Mouse (Mus musculus) small intestine, adult 2 months (tissue): ENCODE data around the gene Cox10. TPM values are rescaled to one million over a fixed set of nuclear protein-coding genes. Genes with fewer than 3 reads are reported as not detected.

Experiments used
- H3K27ac ChIP-seq: fragments of 200-500 bp; 2 replicates; pipeline ENCODE4 v1.5.1; 2012; ENCODE audit warnings: low read depth, low read length, control low read depth, inconsistent platforms; ENCODE audit not compliant: insufficient read depth
- H3K27me3 ChIP-seq: fragments of 200-500 bp; 2 replicates; pipeline ENCODE4 v1.6.1; 2012; ENCODE audit warnings: mild to moderate bottlenecking, moderate library complexity, low read length, inconsistent platforms; ENCODE audit not compliant: control insufficient read depth, insufficient read depth
- H3K36me3 ChIP-seq: fragments of 200-500 bp; 2 replicates; pipeline ENCODE4 v1.6.1; 2012; ENCODE audit warnings: mild to moderate bottlenecking, low read length, control low read depth, inconsistent platforms; ENCODE audit not compliant: control insufficient read depth, insufficient read depth
- H3K4me1 ChIP-seq: fragments of 200-500 bp; 2 replicates; pipeline ENCODE4 v1.6.1; 2012; ENCODE audit warnings: low read length, inconsistent platforms, mixed read lengths; ENCODE audit not compliant: control insufficient read depth, insufficient read depth, insufficient read length
- H3K4me3 ChIP-seq: fragments of 200-500 bp; 2 replicates; pipeline ENCODE4 v1.5.1; 2012; ENCODE audit warnings: low read depth, mild to moderate bottlenecking, control low read depth, inconsistent platforms, low read length, moderate library complexity
- CTCF ChIP-seq: fragments of 200-500 bp; IDR thresholded peaks from 2 replicates; pipeline ENCODE4 v1.5.1; 2012; ENCODE audit warnings: low read depth, mild to moderate bottlenecking, control low read depth, inconsistent platforms, low read length, moderate library complexity, mixed read lengths; ENCODE audit not compliant: insufficient replicate concordance, insufficient read length; ENCODE audit errors: extremely low read depth
- POLR2A ChIP-seq: fragments of 200-500 bp; IDR thresholded peaks from 2 replicates; pipeline ENCODE4 v1.6.1; 2012; ENCODE audit warnings: low read depth, mild to moderate bottlenecking, control low read depth, inconsistent platforms, low read length, moderate library complexity
- WGBS: fragments of 180-500 bp; shearing (Covaris S2); methylation state at CpG from one replicate; pipeline ENCODE4 v1.1.7; 2018; 5-methylcytosine and 5-hydroxymethylcytosine counted together
- polyA plus RNA-seq: library from polyadenylated mRNA; depleted of rRNA; stranded (reverse); fragments of >200 nt; gene quantifications from 2 replicates; pipeline ENCODE4 v1.2.3, GENCODE M21; 2012

The Cox10 gene
- polyA plus RNA-seq, 1 experiment, result 15.2 TPM

DNA sequence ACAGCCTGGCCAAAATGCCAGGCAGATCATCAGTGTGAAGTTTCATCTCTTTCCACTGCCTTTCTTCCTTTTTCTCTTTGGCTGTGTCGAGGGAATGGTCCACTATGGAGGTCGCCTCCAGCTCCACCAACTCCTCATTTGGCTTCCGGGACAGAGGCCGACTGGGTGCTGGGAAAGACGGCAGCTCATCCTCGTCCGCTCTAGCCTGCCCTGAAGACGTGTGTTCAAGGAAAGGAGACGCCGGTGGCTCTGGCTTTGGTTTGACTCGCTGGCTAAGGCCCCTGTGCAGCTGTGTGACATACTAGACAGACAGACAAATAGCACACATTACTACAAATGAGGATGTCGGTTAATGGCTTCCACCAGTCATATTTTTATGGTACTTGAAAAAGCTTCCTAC lies 7.7 kb downstream of the Cox10 start:
- H3K27ac ChIP-seq, result no peak overlapping the region
- 95% methylated on average over 12 of the region's 12 CpGs for WGBS

DNA sequence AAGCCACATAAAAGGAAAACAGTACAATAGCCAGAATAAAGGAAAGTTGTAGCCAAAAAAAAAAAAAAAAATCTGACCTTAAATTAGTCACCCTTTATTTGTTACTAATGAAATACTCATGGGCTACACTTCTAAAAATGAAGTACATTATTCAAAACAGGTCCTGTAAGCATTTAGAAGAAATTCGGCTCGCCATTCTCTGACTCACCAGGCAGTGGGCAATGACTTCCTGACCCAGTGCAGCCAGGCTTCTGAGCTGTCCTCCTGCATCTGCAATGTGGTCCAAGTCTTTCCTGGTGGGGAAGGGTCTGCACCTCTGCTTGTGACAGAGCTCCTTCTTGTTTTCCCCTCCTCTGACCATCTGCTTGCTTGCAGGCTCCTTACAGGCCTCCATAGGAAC lies 13.3 kb downstream of the Cox10 start:
- Histone ChIP-seq H3K36me3 (peaks cover 39% of the 10 kb centered on the region), H3K27ac (no peak overlapping the region), H3K4me3 (no peak overlapping the region), H3K4me1 (no peaks in the 10 kb centered on the region), H3K27me3 (no peaks in the 10 kb centered on the region)
- TF ChIP-seq POLR2A, result no peak
- TF ChIP-seq CTCF, result no peak
- 89% methylated on average over 2 of the region's 2 CpGs for WGBS

More for the DNA sequence above, 7.7 kb downstream of the Cox10 start:
- TF ChIP-seq CTCF (no peak), POLR2A (no peak)
- Histone ChIP-seq H3K4me3 (no peak overlapping the region), H3K27me3 (no peaks in the 10 kb centered on the region), H3K4me1 (peaks cover 8% of the 10 kb centered on the region; the same call in 1 of the 2 replicates), H3K36me3 (peaks cover 43% of the 10 kb centered on the region)

DNA sequence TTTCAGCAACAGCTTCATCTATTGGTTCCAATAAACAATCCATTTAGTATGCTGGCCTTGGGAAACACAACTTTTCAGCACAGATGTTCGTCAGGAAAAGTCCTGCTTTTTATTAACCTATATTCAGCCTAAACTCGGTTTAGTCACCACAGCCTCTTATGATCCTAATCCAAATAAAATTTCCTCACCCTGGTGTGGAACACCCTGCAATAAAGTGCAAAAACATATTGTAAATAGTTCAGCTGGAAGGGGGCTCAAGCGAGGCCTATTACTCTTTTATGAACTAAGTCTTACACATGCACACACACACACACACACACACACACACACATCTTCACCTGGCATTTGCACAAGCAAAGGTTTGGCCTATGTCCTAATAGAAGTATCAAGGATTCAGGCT lies 16.1 kb downstream of the Cox10 start:
- 46% methylated on average over 3 of the region's 3 CpGs for WGBS
- Histone ChIP-seq H3K27me3 (no peaks in the 10 kb centered on the region), H3K4me1 (no peaks in the 10 kb centered on the region), H3K36me3 (peaks cover 24% of the 10 kb centered on the region), H3K4me3 (no peak overlapping the region), H3K27ac (no peak overlapping the region)
- TF ChIP-seq CTCF (no peak), POLR2A (no peak)

DNA sequence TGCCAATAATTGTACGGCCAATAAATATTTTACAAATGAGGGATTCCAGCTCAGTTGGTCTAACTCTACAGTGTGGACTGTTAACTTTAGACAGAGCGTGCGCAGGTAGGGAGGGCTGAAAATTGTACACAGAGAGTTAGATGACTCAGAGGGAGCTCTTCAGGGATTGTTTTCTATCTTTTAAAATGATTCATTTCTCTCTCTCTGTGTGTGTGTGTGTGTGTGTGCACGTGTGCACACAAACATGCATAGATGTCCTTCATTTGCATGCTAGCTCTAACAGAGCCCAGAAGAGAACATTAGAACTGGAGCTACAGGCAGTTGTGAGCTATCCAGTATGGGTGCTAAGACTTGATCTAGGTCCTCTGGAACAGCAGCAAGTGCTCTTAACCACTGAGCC lies 17.0 kb downstream of the Cox10 start:
- H3K27ac ChIP-seq, result no peak overlapping the region
- H3K36me3 ChIP-seq, result peaks cover 22% of the 10 kb centered on the region
- TF ChIP-seq POLR2A (no peak), CTCF (no peak)
- H3K27me3 ChIP-seq, result no peaks in the 10 kb centered on the region
- WGBS, result 92% methylated on average over 4 of the region's 4 CpGs
- H3K4me1 ChIP-seq, result no peaks in the 10 kb centered on the region
- H3K4me3 ChIP-seq, result no peak overlapping the region

DNA sequence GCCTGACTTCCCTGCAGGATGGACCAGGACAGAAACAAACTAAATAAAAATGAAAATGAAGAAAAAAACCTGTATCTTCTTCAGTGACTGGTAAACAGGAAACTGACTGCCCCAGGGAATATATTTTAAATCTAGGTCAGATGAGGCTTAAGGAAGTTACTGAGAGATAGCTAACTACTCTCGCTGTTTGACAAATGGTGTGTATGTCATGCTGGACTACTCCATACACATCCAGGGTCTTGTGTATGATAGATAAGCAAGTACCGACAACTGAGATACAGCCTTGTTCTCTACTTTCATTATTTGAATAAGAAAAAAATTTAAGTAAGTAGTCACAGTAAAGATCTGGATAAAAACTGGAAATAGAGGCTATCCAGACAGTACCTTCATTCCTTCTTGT lies 20.0 kb downstream of the Cox10 start:
- H3K4me3 ChIP-seq, result no peak overlapping the region
- no peak for TF ChIP-seq CTCF
- TF ChIP-seq POLR2A, result no peak
- peaks cover 14% of the 10 kb centered on the region for H3K36me3 ChIP-seq
- 93% methylated on average over 2 of the region's 2 CpGs for whole genome bisulfite sequencing
- no peak overlapping the region; the same call in 1 of the 2 replicates for H3K27ac ChIP-seq
- H3K4me1 ChIP-seq, result no peaks in the 10 kb centered on the region
- no peaks in the 10 kb centered on the region for H3K27me3 ChIP-seq

DNA sequence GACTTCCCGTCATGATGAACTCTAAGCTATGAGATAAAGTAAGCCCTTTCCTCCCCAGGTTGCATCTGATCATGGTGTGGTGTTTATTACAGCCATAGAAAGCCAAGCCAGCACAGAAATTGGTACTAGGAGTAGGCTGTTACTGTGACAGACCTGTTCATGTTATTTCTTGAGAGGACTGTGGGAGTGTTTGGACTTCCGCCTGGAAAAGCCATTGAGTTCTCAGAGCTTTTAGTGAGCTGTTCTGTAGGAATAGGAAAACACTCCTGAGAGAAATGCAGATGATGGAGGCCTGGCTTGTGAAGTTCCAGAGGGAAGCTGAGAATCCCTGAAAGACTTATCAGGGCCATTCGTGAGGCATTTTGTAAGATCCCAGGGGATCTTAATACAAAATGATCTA lies 20.8 kb downstream of the Cox10 start:
- no peak overlapping the region for H3K27ac ChIP-seq
- WGBS, result 97% methylated on average over 3 of the region's 3 CpGs

DNA sequence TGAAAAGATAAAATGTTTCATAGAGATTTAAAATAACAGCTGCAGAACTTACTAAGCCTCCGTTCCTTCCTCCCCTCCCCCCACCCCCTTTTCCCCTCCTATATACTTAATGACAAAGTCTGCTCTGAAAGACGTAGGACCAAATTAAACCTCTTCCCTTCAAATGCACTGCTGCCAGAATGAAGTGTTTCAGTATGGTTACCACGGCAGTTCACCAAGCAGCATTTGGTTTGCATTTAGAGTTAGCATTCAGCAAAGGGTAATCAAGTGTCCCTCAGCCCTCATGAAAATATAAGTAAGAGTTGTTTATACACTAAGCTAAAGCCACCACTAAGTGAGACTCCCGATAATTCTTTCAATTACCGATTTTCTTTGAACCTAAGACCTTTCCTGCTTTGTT lies 25.9 kb downstream of the Cox10 start:
- TF ChIP-seq POLR2A (no peak), CTCF (no peak)
- H3K4me1 ChIP-seq, result no peaks in the 10 kb centered on the region
- WGBS, result 88% methylated on average over 5 of the region's 5 CpGs
- no peak overlapping the region for H3K27ac ChIP-seq
- H3K4me3 ChIP-seq, result no peak overlapping the region
- H3K27me3 ChIP-seq, result no peaks in the 10 kb centered on the region
- peaks cover 8% of the 10 kb centered on the region; the same call in 1 of the 2 replicates for H3K36me3 ChIP-seq

More for the DNA sequence above, 20.8 kb downstream of the Cox10 start:
- H3K36me3 ChIP-seq, result peaks cover 14% of the 10 kb centered on the region
- H3K4me3 ChIP-seq, result no peak overlapping the region
- TF ChIP-seq CTCF, result no peak
- H3K4me1 ChIP-seq, result no peaks in the 10 kb centered on the region
- no peaks in the 10 kb centered on the region for H3K27me3 ChIP-seq
